Mouse (Mus musculus): ENCODE results near the gene Dlg4. TPM values are rescaled to one million over a fixed set of nuclear protein-coding genes. Genes with fewer than 3 reads are reported as not detected.
A peak's percentile ranks its signal among the peaks of the same experiment; 100 is the strongest.

Dlg4 gene
- polyA plus RNA-seq, 1 experiment from 2014 or later: 10.4 TPM

DNA sequence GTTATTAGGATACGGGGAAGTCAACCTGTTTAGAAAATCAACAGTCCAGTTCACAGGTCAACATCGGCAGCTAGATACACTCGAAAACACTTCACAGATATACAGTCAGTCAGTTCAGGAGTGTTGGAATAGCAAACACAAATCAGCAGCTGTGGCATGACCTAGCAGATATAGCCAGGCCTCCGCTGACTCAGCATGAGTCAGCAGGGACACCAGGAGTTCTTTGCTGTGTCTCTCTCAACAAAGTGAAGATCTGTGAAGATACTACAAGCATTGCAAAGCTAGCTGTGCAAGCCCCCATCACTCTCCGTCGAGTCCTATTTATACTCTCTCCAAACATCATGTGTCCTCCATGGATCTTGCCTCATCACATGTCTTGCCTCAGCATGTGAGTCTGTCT lies 58.8 kb downstream of the Dlg4 start:
- peak; percentile 82 for ATAC-seq (replicated peaks; ENCODE audit: insufficient number of reproducible peaks, low FRiP score, low TSS enrichment)
- 74% methylated on average over 6 of the region's 6 CpGs for WGBS (ENCODE audit: insufficient replicate concordance)

DNA sequence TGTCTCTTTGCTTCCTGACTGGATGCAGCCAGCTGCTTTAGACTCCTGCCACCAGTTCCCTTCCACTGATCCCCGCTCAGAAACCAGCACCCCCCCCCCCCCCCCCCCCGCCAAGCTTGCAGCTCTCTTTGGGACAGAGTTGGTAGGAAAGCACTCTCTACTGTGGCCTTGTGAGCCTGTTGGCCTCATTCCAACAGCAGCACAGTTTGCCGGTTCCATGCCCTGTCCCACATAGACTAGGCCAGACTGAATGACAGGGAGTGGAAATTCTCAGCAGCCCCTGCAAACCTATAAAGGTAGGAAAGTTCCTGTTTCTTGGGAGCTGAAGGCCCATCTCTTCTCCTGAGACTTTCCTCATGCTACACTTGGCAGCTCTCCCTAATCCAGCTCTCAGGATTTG lies 60.7 kb downstream of the Dlg4 start:
- H3K27ac ChIP-seq (ENCODE audit: low read depth, low read length): no peak overlapping the region
- no peak overlapping the region for H3K4me3 ChIP-seq (ENCODE audit: low read depth, low read length)
- H3K27me3 ChIP-seq (ENCODE audit: control insufficient read depth, insufficient read depth, low read length): no peaks in the 10 kb centered on the region; the same call in 1 of the 2 replicates
- no peak overlapping the region for H3K9ac ChIP-seq (ENCODE audit: low read depth, low read length)
- H3K36me3 ChIP-seq (ENCODE audit: control insufficient read depth, insufficient read depth, low read length): no peaks in the 10 kb centered on the region
- ATAC-seq (replicated peaks; ENCODE audit: insufficient number of reproducible peaks, low FRiP score, low TSS enrichment): no peak
- WGBS (ENCODE audit: insufficient replicate concordance): 31% methylated on average over 3 of the region's 3 CpGs
- 0 out of 2 replicates have a peak, but pooled peaks cover 2% of the 10 kb centered on the region for H3K4me1 ChIP-seq (ENCODE audit: control insufficient read depth, insufficient read depth, low read length)
- H3K9me3 ChIP-seq (replicated peaks; ENCODE audit: control insufficient read depth, low read length): no peaks in the 10 kb centered on the region
- H3K4me2 ChIP-seq: no peak overlapping the region

More for the DNA sequence above, 58.8 kb downstream of the Dlg4 start:
- 0 out of 2 replicates have a peak, but pooled peaks cover 2% of the 10 kb centered on the region for H3K4me1 ChIP-seq (ENCODE audit: control insufficient read depth, insufficient read depth, low read length)
- no peak overlapping the region for H3K4me3 ChIP-seq (ENCODE audit: low read depth, low read length)
- no peaks in the 10 kb centered on the region for H3K36me3 ChIP-seq (ENCODE audit: control insufficient read depth, insufficient read depth, low read length)
- H3K4me2 ChIP-seq: no peak overlapping the region
- H3K9me3 ChIP-seq (replicated peaks; ENCODE audit: control insufficient read depth, low read length): no peaks in the 10 kb centered on the region
- H3K27ac ChIP-seq (ENCODE audit: low read depth, low read length): peak overlapping the region; percentile 87
- H3K9ac ChIP-seq (ENCODE audit: low read depth, low read length): no peak overlapping the region
- H3K27me3 ChIP-seq (ENCODE audit: control insufficient read depth, insufficient read depth, low read length): no peaks in the 10 kb centered on the region; the same call in 1 of the 2 replicates

DNA sequence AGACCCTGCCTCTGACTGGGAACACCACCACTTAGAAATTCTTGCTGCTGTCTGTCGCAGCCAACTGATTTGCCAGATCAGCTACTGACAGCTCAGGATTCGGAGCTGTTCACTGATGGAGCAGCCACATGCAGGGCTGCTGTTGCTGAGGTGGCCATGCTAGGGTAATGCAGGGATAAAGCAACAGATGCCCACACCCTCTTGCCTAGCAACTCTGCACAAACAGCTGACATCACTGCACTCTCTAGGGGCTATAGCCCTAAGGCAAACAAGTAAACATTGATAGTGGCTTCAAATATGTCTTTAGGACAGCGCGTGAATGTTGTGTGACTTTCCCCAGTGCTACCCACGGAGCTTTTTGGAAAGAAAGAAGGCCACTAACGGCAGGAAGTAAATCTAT lies 62.4 kb downstream of the Dlg4 start:
- H3K27me3 ChIP-seq (ENCODE audit: control insufficient read depth, insufficient read depth, low read length): no peaks in the 10 kb centered on the region
- H3K9ac ChIP-seq (ENCODE audit: low read depth, low read length): no peak overlapping the region
- no peak overlapping the region for H3K27ac ChIP-seq (ENCODE audit: low read depth, low read length)
- 0 out of 2 replicates have a peak, but pooled peaks cover 2% of the 10 kb centered on the region for H3K4me1 ChIP-seq (ENCODE audit: control insufficient read depth, insufficient read depth, low read length)
- WGBS (ENCODE audit: insufficient replicate concordance): 65% methylated on average over 6 of the region's 6 CpGs
- no peaks in the 10 kb centered on the region for H3K9me3 ChIP-seq (replicated peaks; ENCODE audit: control insufficient read depth, low read length)
- ATAC-seq (replicated peaks; ENCODE audit: insufficient number of reproducible peaks, low FRiP score, low TSS enrichment): no peak
- H3K36me3 ChIP-seq (ENCODE audit: control insufficient read depth, insufficient read depth, low read length): no peaks in the 10 kb centered on the region
- no peak overlapping the region for H3K4me3 ChIP-seq (ENCODE audit: low read depth, low read length)
- no peak overlapping the region for H3K4me2 ChIP-seq

DNA sequence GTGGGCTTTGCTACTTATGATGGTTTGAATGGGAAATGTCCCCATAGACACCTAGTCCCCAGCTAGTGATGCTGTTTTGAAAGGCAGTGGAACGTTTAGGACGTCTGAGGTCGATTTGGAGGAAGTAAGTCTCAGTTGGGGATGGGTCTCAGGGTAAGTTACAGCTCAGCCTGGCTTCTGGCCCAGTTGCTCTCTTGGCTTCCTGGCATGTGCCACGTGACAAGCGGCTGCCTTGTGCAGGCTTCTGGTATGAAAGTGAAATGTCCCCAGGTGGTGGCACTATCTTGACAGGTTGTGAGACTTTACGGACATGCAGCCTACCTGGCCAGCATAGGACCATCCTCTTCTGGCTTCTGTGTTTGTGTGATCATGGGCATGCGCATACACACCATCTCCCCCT lies 63.2 kb downstream of the Dlg4 start:
- 77% methylated on average over 7 of the region's 7 CpGs for WGBS (ENCODE audit: insufficient replicate concordance)
- Histone ChIP-seq H3K9me3 (replicated peaks; ENCODE audit: control insufficient read depth, low read length) (no peaks in the 10 kb centered on the region), H3K4me1 (ENCODE audit: control insufficient read depth, insufficient read depth, low read length) (0 out of 2 replicates have a peak, but pooled peaks cover under 1% of the 10 kb centered on the region)

DNA sequence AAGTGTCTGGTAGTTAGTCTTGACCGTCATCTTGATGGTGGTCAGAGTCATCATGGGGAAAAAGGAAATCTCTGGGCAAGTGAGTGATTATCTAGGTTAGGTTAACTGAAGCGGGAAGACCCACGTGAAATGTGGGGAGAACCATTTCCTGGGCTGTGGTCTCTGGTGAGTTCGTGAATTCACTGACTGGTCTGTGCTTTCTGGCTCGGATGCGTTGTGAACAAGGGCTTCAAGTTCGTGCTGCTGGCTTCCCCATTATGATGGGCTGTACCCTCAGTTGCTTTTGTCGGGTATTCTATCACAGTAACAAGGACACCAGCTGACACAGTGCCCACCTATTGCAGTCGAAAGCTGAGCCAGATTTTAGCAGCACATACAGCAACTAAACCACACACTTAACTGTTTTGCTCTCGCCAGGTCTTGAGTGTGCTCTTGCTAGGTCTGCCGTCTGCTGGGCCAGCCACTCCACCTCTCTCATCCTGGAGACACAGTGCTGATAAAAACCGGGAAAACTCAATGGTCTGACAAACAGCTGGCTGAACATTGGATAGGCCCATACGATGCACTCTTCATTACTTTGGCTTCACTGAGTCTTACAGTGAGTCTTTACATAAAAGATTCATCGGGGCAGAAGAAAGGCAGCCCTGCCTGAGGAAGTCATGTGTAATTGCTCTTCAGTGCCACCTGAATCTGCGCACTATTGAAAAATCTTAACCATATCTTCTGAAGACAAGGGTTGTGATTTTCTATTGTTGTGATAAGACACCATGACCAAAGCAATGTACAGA lies 64.3 kb downstream of the Dlg4 start:
- no peak overlapping the region for H3K27ac ChIP-seq (ENCODE audit: low read depth, low read length)
- no peaks in the 10 kb centered on the region for H3K9me3 ChIP-seq (replicated peaks; ENCODE audit: control insufficient read depth, low read length)
- WGBS (ENCODE audit: insufficient replicate concordance): 77% methylated on average over 15 of the region's 15 CpGs
- no peak for ATAC-seq (replicated peaks; ENCODE audit: insufficient number of reproducible peaks, low FRiP score, low TSS enrichment)
- no peaks in the 10 kb centered on the region for H3K4me1 ChIP-seq (ENCODE audit: control insufficient read depth, insufficient read depth, low read length)
- H3K4me2 ChIP-seq: no peak overlapping the region
- H3K36me3 ChIP-seq (ENCODE audit: control insufficient read depth, insufficient read depth, low read length): no peaks in the 10 kb centered on the region
- H3K27me3 ChIP-seq (ENCODE audit: control insufficient read depth, insufficient read depth, low read length): no peaks in the 10 kb centered on the region
- no peak overlapping the region for H3K9ac ChIP-seq (ENCODE audit: low read depth, low read length)
- no peak overlapping the region for H3K4me3 ChIP-seq (ENCODE audit: low read depth, low read length)

More for the DNA sequence above, 63.2 kb downstream of the Dlg4 start:
- no peaks in the 10 kb centered on the region for H3K27me3 ChIP-seq (ENCODE audit: control insufficient read depth, insufficient read depth, low read length)
- no peak for ATAC-seq (replicated peaks; ENCODE audit: insufficient number of reproducible peaks, low FRiP score, low TSS enrichment)
- no peaks in the 10 kb centered on the region for H3K36me3 ChIP-seq (ENCODE audit: control insufficient read depth, insufficient read depth, low read length)
- H3K4me2 ChIP-seq: no peak overlapping the region
- no peak overlapping the region for H3K27ac ChIP-seq (ENCODE audit: low read depth, low read length)
- H3K9ac ChIP-seq (ENCODE audit: low read depth, low read length): no peak overlapping the region
- no peak overlapping the region for H3K4me3 ChIP-seq (ENCODE audit: low read depth, low read length)

DNA sequence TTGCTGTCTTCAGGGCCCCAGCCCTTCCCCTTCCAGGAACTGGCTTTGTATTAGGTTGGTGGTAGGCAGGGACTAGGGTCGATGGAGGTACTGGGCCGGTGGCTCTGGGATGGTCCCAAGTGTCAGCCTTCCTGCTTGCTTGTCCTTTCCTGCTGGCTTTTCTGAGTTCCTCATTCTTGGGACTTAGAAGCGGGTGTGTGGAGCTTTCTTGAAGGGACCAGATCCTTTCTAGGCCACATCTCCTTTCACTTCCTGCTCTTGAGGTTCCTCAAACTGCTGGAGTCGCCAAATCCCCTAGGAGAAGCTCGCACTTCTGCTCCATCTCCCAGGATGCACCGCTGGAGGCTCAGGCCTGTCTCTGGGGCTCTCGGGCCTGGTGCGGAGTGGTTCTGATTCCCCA lies 67.8 kb downstream of the Dlg4 start:
- Histone ChIP-seq H3K4me3 (ENCODE audit: low read depth, low read length) (no peak overlapping the region), H3K9ac (ENCODE audit: low read depth, low read length) (no peak overlapping the region), H3K4me2 (no peak overlapping the region), H3K4me1 (ENCODE audit: control insufficient read depth, insufficient read depth, low read length) (no peaks in the 10 kb centered on the region), H3K27me3 (ENCODE audit: control insufficient read depth, insufficient read depth, low read length) (no peaks in the 10 kb centered on the region), H3K27ac (ENCODE audit: low read depth, low read length) (no peak overlapping the region), H3K9me3 (replicated peaks; ENCODE audit: control insufficient read depth, low read length) (no peaks in the 10 kb centered on the region), H3K36me3 (ENCODE audit: control insufficient read depth, insufficient read depth, low read length) (no peaks in the 10 kb centered on the region)
- WGBS (ENCODE audit: insufficient replicate concordance): 74% methylated on average over 8 of the region's 8 CpGs
- ATAC-seq (replicated peaks; ENCODE audit: insufficient number of reproducible peaks, low FRiP score, low TSS enrichment): no peak

DNA sequence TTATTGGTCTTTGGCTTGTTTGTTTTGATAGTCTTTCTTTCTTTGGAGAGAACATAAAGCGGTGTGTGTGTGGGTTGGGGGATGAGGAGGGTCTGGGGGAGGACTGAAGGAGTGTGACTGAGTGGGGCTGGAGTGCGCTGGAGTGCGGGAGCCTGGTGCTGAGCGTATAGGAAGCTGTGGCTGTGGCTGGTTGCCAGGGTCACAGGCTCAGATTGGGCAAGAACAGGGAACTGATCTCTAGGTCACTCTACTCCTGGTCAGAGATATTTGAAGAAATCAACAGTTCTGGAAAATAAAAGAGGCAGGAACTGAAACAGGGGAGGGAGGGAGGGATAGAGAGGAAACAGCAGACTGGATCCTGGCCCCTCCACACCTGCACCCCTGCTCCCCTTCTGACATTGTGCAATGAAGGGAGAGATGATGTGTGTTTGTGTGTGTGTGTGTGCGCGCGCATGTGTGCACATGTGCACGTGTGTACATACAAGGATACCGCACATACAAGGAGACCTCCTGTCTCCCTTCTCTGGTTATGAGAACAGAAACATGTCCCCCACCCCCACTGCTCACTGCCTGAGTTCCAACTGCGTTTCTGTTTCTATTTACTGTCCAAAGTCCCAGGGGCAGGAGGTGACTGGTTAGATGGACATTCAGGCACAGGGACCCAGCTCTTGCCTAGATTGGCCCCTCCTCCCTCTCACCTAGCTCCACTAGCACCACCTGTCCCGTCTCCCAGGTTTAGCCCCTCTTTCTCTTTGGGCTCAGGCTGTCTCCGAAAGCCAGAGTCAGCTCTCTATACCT lies 75.4 kb downstream of the Dlg4 start, which contains the start of gene Asgr2:
TSS of gene Asgr2 (plus strand) at position 659 of the 798 bp plus-strand sequence.
- 76% methylated on average over 12 of the region's 12 CpGs for WGBS (ENCODE audit: insufficient replicate concordance)
- Histone ChIP-seq H3K27me3 (ENCODE audit: control insufficient read depth, insufficient read depth, low read length) (no peaks in the 10 kb centered on the region), H3K4me2 (no peak within 1 kb of the TSS), H3K36me3 (ENCODE audit: control insufficient read depth, insufficient read depth, low read length) (no peaks in the 10 kb centered on the region), H3K4me1 (ENCODE audit: control insufficient read depth, insufficient read depth, low read length) (no peaks in the 10 kb centered on the region), H3K27ac (ENCODE audit: low read depth, low read length) (no peak within 1 kb of the TSS), H3K9me3 (replicated peaks; ENCODE audit: control insufficient read depth, low read length) (no peaks in the 10 kb centered on the region), H3K9ac (ENCODE audit: low read depth, low read length) (no peak within 1 kb of the TSS), H3K4me3 (ENCODE audit: low read depth, low read length) (no peak within 1 kb of the TSS)
- ATAC-seq (replicated peaks; ENCODE audit: insufficient number of reproducible peaks, low FRiP score, low TSS enrichment): no peak

All from heart, embryonic 11.5 days (tissue).